Mouse (Mus musculus): ENCODE measurements around the gene Dph1.

DNA sequence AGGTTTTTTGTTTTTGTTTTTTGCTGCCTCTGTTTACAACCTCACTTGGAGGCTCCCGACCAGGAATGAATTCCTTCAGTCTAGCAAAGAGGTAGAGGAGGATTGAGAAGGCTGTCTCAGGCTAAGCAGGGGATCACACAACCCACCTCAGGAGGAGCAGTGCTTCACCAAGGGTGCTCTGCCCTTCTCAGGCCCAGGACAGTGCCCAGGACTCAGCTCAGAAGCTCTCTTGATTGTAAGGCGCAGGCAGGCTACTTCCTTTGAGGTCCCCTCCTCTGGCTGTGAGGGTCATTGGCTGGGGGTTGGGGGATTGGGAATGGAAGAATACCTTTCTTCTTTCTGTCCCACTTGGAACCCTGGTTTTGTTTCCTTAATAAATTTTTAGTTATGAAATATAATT is 27.0 kb downstream of the Dph1 start:
- TF ChIP-seq EP300 (IDR thresholded peaks at IDR 0.05; ENCODE audit: low read depth) (no peak), CTCF (IDR thresholded peaks at IDR 0.05; ENCODE audit: low read depth) (no peak)
